Mouse (Mus musculus) mature B cell (primary cell): ENCODE measurements at regions not wholly inside any gene's neighbourhood (a gene's known extent, or its start where the extent isn't known, plus 50 kb on each side); places are given as distances from the start of the nearest gene placed in this dataset.

Experiments
- in situ Hi-C: fragments of 300-500 bp; cut with MboI; formaldehyde crosslinking; loops from 2 replicates; pipeline ENCODE4 v1.14.3; 2019

GRCm38 (mm10) chr15:36669748-36670147, 337.8 kb downstream of the Zfp706 start:
- in situ Hi-C loops, result no loop called here

- in situ Hi-C loops, result no loop called here
Measured at GRCm38 (mm10) chr15:36666566-36666965, 341.0 kb downstream of the Zfp706 start.

DNA sequence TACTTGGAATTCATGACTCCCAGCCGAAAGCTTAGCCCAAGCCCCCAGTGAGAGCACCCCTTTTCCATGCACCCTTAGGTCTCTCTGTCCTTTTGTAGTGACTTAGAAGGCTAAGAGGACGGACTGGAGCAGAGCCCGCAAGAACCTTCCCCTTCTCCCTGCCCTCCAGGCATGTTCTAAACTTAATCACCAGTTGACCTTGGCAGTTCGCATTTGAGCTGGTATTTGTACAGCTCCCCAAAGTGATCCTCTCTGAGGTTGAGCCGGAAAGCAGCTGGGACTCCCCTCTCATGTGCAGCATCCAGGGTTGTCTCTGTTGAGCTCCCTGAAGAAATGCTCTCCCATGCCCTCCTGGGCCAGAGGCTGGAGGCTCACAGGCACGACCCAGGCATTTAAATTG, 343.2 kb downstream of the Zfp706 start:
- in situ Hi-C loops, result no loop called here

GRCm38 (mm10) chr15:36660986-36661385, 346.6 kb downstream of the Zfp706 start:
- in situ Hi-C loops, result no loop called here
